Mouse (Mus musculus) megakaryocyte, embryonic 14.5 days (primary cell): ENCODE measurements at regions not wholly inside any gene's neighbourhood (a gene's known extent, or its start where the extent isn't known, plus 50 kb on each side); places are given as distances from the start of the nearest gene placed in this dataset.

Source experiments
- H3K27me3 ChIP-seq: replicated peaks from 2 replicates; pipeline ENCODE3; 2012; ENCODE audit warnings: inconsistent platforms
- H3K36me3 ChIP-seq: replicated peaks from 2 replicates; pipeline ENCODE3; 2012; ENCODE audit warnings: low read length, inconsistent platforms, mixed read lengths
- H3K4me1 ChIP-seq: 2 replicates; pipeline ENCODE4 v1.6.1; 2012; ENCODE audit warnings: inconsistent platforms
- H3K4me3 ChIP-seq: replicated peaks from 2 replicates; pipeline ENCODE3; 2012; ENCODE audit warnings: moderate library complexity, mild to moderate bottlenecking, inconsistent platforms
- H3K9me3 ChIP-seq: 2 replicates; pipeline ENCODE4 v1.6.1; 2012; ENCODE audit warnings: inconsistent platforms
- FLI1 ChIP-seq: IDR thresholded peaks from 2 replicates; pipeline ENCODE4 v1.6.1; 2012; ENCODE audit warnings: low read length, inconsistent platforms, mixed read lengths
- GATA1 ChIP-seq: IDR thresholded peaks from 3 replicates; pipeline ENCODE4 v1.6.1; 2012; ENCODE audit warnings: mixed read lengths, low read length, inconsistent platforms, borderline replicate concordance

GRCm38 (mm10) chr13:107167856-107168598 is 146.1 kb upstream of the Kif2a start:
- Histone ChIP-seq H3K4me3 (peak overlapping the region; percentile 89), H3K4me1 (peaks cover 9% of the 10 kb centered on the region), H3K27me3 (peaks cover 19% of the 10 kb centered on the region), H3K9me3 (no peaks in the 10 kb centered on the region), H3K36me3 (no peaks in the 10 kb centered on the region)
- TF ChIP-seq GATA1 (no peak), FLI1 (no peak)

- Histone ChIP-seq H3K9me3 (peaks cover 9% of the 10 kb centered on the region; the same call in 1 of the 2 replicates), H3K36me3 (peaks cover 2% of the 10 kb centered on the region), H3K4me3 (no peak overlapping the region), H3K4me1 (peaks cover 33% of the 10 kb centered on the region), H3K27me3 (peaks cover 6% of the 10 kb centered on the region)
- no peak for TF ChIP-seq FLI1
- no peak for TF ChIP-seq GATA1
Measured at GRCm38 (mm10) chr13:107151548-107151947, 129.6 kb upstream of the Kif2a start.

GRCm38 (mm10) chr13:107141209-107141608 is 119.3 kb upstream of the Kif2a start:
- Histone ChIP-seq H3K4me1 (peaks cover 15% of the 10 kb centered on the region), H3K9me3 (peaks cover 1% of the 10 kb centered on the region; the same call in 1 of the 2 replicates), H3K36me3 (peaks cover 1% of the 10 kb centered on the region), H3K4me3 (no peak overlapping the region), H3K27me3 (peaks cover 2% of the 10 kb centered on the region)
- TF ChIP-seq FLI1: no peak
- TF ChIP-seq GATA1: no peak

GRCm38 (mm10) chr13:107134125-107134524 is 112.2 kb upstream of the Kif2a start:
- H3K4me3 ChIP-seq: no peak overlapping the region
- TF ChIP-seq FLI1 (no peak), GATA1 (no peak)

GRCm38 (mm10) chr13:107126636-107127035 is 104.7 kb upstream of the Kif2a start:
- H3K36me3 ChIP-seq: no peaks in the 10 kb centered on the region
- TF ChIP-seq FLI1 (no peak), GATA1 (no peak)
- H3K9me3 ChIP-seq: no peaks in the 10 kb centered on the region
- peaks cover 11% of the 10 kb centered on the region for H3K4me1 ChIP-seq
- no peak overlapping the region for H3K4me3 ChIP-seq
- peaks cover 4% of the 10 kb centered on the region for H3K27me3 ChIP-seq

More at GRCm38 (mm10) chr13:107134125-107134524, 112.2 kb upstream of the Kif2a start:
- H3K9me3 ChIP-seq: no peaks in the 10 kb centered on the region
- H3K4me1 ChIP-seq: peaks cover 3% of the 10 kb centered on the region; the same call in 1 of the 2 replicates
- peaks cover 7% of the 10 kb centered on the region for H3K27me3 ChIP-seq
- H3K36me3 ChIP-seq: no peaks in the 10 kb centered on the region

GRCm38 (mm10) chr13:107124130-107124668 is 102.3 kb upstream of the Kif2a start:
- no peaks in the 10 kb centered on the region for H3K36me3 ChIP-seq
- H3K9me3 ChIP-seq: no peaks in the 10 kb centered on the region
- peaks cover 4% of the 10 kb centered on the region for H3K27me3 ChIP-seq
- no peak for TF ChIP-seq GATA1
- no peak for TF ChIP-seq FLI1
- H3K4me1 ChIP-seq: peaks cover 11% of the 10 kb centered on the region
- peak overlapping the region; percentile 35 for H3K4me3 ChIP-seq

- H3K4me1 ChIP-seq: peaks cover 13% of the 10 kb centered on the region
- no peak for TF ChIP-seq GATA1
- H3K36me3 ChIP-seq: no peaks in the 10 kb centered on the region
- H3K9me3 ChIP-seq: no peaks in the 10 kb centered on the region
- H3K27me3 ChIP-seq: peaks cover 6% of the 10 kb centered on the region
- H3K4me3 ChIP-seq: peak overlapping the region; percentile 81
Measured at GRCm38 (mm10) chr13:107113949-107114690, 92.2 kb upstream of the Kif2a start.

- Histone ChIP-seq H3K4me3 (no peak overlapping the region), H3K36me3 (no peaks in the 10 kb centered on the region), H3K4me1 (peaks cover 9% of the 10 kb centered on the region; the same call in 1 of the 2 replicates), H3K9me3 (peaks cover 1% of the 10 kb centered on the region), H3K27me3 (peaks cover 6% of the 10 kb centered on the region)
- no peak for TF ChIP-seq GATA1
- no peak for TF ChIP-seq FLI1
Measured at GRCm38 (mm10) chr13:107108045-107108444, 86.1 kb upstream of the Kif2a start.

GRCm38 (mm10) chr13:107107572-107107971 is 85.6 kb upstream of the Kif2a start:
- Histone ChIP-seq H3K9me3 (peaks cover 6% of the 10 kb centered on the region), H3K4me1 (peaks cover 9% of the 10 kb centered on the region; the same call in 1 of the 2 replicates), H3K4me3 (no peak overlapping the region), H3K27me3 (peaks cover 4% of the 10 kb centered on the region), H3K36me3 (peaks cover 2% of the 10 kb centered on the region)
- TF ChIP-seq FLI1: no peak
- no peak for TF ChIP-seq GATA1

- H3K4me3 ChIP-seq: no peak overlapping the region
- TF ChIP-seq GATA1 (no peak), FLI1 (no peak)
- peaks cover 9% of the 10 kb centered on the region for H3K9me3 ChIP-seq
- H3K36me3 ChIP-seq: peaks cover 4% of the 10 kb centered on the region
- peaks cover 24% of the 10 kb centered on the region for H3K4me1 ChIP-seq
- peaks cover 2% of the 10 kb centered on the region for H3K27me3 ChIP-seq
Measured at GRCm38 (mm10) chr13:107105510-107105909, 83.6 kb upstream of the Kif2a start.

GRCm38 (mm10) chr13:107101598-107101997 is 79.7 kb upstream of the Kif2a start:
- H3K27me3 ChIP-seq: no peaks in the 10 kb centered on the region
- H3K4me3 ChIP-seq: peak overlapping the region; percentile 89
- H3K4me1 ChIP-seq: peaks cover 50% of the 10 kb centered on the region
- TF ChIP-seq GATA1: no peak
- TF ChIP-seq FLI1: no peak
- H3K9me3 ChIP-seq: peaks cover 9% of the 10 kb centered on the region
- peaks cover 4% of the 10 kb centered on the region for H3K36me3 ChIP-seq
